Mouse (Mus musculus): ENCODE measurements around the gene Tbx6. TPM values are rescaled to one million over a fixed set of nuclear protein-coding genes. Genes with fewer than 3 reads are reported as not detected.

The Tbx6 gene
- total and polyA plus RNA-seq, 3 experiments = 0.31 to 3.4 (median 0.75) TPM

- no peak for DNase-seq
Observed at GRCm38 (mm10) chr7:126794271-126794605, 13.0 kb downstream of the Tbx6 start.

GRCm38 (mm10) chr7:126795387-126796317, 14.4 kb downstream of the Tbx6 start:
- DNase-seq = no peak

GRCm38 (mm10) chr7:126796350-126796932, 15.2 kb downstream of the Tbx6 start:
- no peak for DNase-seq

GRCm38 (mm10) chr7:126797411-126798126, 16.3 kb downstream of the Tbx6 start, which contains the start of gene Fam57b:
TSS of gene Fam57b (plus strand) at chr7:126797668.
- peak; percentile 77 for DNase-seq

GRCm38 (mm10) chr7:126798127-126799049, 17.1 kb downstream of the Tbx6 start:
- DNase-seq = peak; percentile 82

- DNase-seq = peak; percentile 99
Observed at GRCm38 (mm10) chr7:126799050-126799467, 17.8 kb downstream of the Tbx6 start.

- DNase-seq = no peak
Observed at GRCm38 (mm10) chr7:126799468-126800268, 18.4 kb downstream of the Tbx6 start.

GRCm38 (mm10) chr7:126800269-126801056, 19.2 kb downstream of the Tbx6 start:
- DNase-seq = no peak

- no peak for DNase-seq
Observed at GRCm38 (mm10) chr7:126801057-126801422, 19.8 kb downstream of the Tbx6 start.

GRCm38 (mm10) chr7:126802134-126802889, 21.0 kb downstream of the Tbx6 start:
- peak; percentile 70 for DNase-seq

- peak; percentile 73 for DNase-seq
Observed at GRCm38 (mm10) chr7:126803181-126803580, 21.9 kb downstream of the Tbx6 start.

GRCm38 (mm10) chr7:126803751-126804150, 22.5 kb downstream of the Tbx6 start:
- no peak for DNase-seq

GRCm38 (mm10) chr7:126806956-126807355, 25.7 kb downstream of the Tbx6 start:
- DNase-seq = no peak

- peak; percentile 60 for DNase-seq
Observed at GRCm38 (mm10) chr7:126807405-126807804, 26.1 kb downstream of the Tbx6 start.

GRCm38 (mm10) chr7:126808703-126809455, 27.6 kb downstream of the Tbx6 start:
- DNase-seq = peak; percentile 93

- DNase-seq = no peak
Observed at GRCm38 (mm10) chr7:126809723-126810369, 28.6 kb downstream of the Tbx6 start.

- peak; percentile 55 for DNase-seq
Observed at GRCm38 (mm10) chr7:126815726-126816222, 34.5 kb downstream of the Tbx6 start.

GRCm38 (mm10) chr7:126816494-126816893, 35.2 kb downstream of the Tbx6 start:
- no peak for DNase-seq
